Mouse (Mus musculus): ENCODE measurements around the gene Gfi1b. TPM values are rescaled to one million over a fixed set of nuclear protein-coding genes. Genes with fewer than 3 reads are reported as not detected.

The Gfi1b gene
- polyA plus RNA-seq, 1 experiment: 0.76 TPM

DNA sequence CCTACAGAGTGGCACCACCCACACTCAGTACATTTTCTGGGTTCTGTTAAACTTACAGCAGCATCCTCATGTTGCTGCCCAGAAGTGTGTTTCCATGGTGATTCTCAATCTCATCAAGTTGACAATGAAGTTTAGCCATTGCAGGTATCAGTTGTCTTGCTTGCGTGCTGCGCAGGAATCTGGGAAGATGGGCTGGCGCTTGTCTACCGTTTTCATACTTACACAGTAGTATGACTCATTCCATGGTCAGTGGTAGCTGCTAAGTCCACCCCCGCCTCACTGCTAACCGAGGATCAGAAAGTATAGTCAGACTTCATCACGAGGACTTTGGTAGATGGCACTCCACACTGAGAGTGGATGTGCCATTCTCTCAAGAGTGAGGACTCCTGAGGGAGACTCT lies 31.6 kb upstream of the Gfi1b start:
- Histone ChIP-seq H3K27me3 (ENCODE audit: control insufficient read depth, insufficient read depth, low read length, poor library complexity, severe bottlenecking) (no peaks in the 10 kb centered on the region), H3K4me1 (ENCODE audit: control insufficient read depth, insufficient read depth, low read length) (no peaks in the 10 kb centered on the region), H3K27ac (ENCODE audit: insufficient read depth, low read length) (no peak overlapping the region), H3K9ac (ENCODE audit: low read depth, poor library complexity, severe bottlenecking) (no peak overlapping the region), H3K9me3 (replicated peaks; ENCODE audit: control insufficient read depth, insufficient read depth, low read length, poor library complexity, severe bottlenecking) (no peaks in the 10 kb centered on the region), H3K4me3 (ENCODE audit: low read depth, low read length) (no peak overlapping the region), H3K36me3 (ENCODE audit: control insufficient read depth, insufficient read depth, low read length, poor library complexity, severe bottlenecking) (no peaks in the 10 kb centered on the region)
- TF ChIP-seq POLR2A (IDR thresholded peaks at IDR 0.05; ENCODE audit: insufficient read depth, low read length) (no peak), EP300 (IDR thresholded peaks at IDR 0.05; ENCODE audit: insufficient read depth, low read depth, low read length) (no peak), CTCF (IDR thresholded peaks at IDR 0.05; ENCODE audit: low read depth, low read length) (no peak)

DNA sequence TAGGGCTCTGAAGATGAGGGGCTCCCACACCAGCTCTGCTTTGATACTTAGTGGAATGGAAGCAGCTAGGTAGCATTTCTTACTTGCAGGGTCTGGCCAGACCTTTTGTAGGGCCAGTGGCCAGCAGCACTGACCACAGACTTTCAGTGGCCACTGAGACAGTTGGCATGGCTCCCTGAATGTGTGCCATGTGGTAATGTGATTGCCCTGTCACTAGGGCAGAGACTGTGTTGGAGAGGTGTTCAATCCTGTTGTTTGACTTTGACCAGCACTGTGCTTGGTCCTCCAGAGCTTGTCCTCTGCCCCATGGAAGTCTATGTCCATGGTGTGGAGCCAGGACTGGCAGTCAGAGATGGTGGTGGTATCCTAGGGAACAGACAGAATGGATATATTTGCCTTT lies 28.7 kb upstream of the Gfi1b start:
- H3K36me3 ChIP-seq (ENCODE audit: control insufficient read depth, insufficient read depth, low read length, poor library complexity, severe bottlenecking): no peaks in the 10 kb centered on the region
- H3K27me3 ChIP-seq (ENCODE audit: control insufficient read depth, insufficient read depth, low read length, poor library complexity, severe bottlenecking): no peaks in the 10 kb centered on the region
- H3K27ac ChIP-seq (ENCODE audit: insufficient read depth, low read length): no peak overlapping the region
- H3K4me3 ChIP-seq (ENCODE audit: low read depth, low read length): no peak overlapping the region
- no peak for TF ChIP-seq POLR2A (IDR thresholded peaks at IDR 0.05; ENCODE audit: insufficient read depth, low read length)
- no peak for TF ChIP-seq EP300 (IDR thresholded peaks at IDR 0.05; ENCODE audit: insufficient read depth, low read depth, low read length)
- TF ChIP-seq CTCF (IDR thresholded peaks at IDR 0.05; ENCODE audit: low read depth, low read length): no peak
- no peaks in the 10 kb centered on the region for H3K4me1 ChIP-seq (ENCODE audit: control insufficient read depth, insufficient read depth, low read length)
- no peak overlapping the region for H3K9ac ChIP-seq (ENCODE audit: low read depth, poor library complexity, severe bottlenecking)
- H3K9me3 ChIP-seq (replicated peaks; ENCODE audit: control insufficient read depth, insufficient read depth, low read length, poor library complexity, severe bottlenecking): no peaks in the 10 kb centered on the region

DNA sequence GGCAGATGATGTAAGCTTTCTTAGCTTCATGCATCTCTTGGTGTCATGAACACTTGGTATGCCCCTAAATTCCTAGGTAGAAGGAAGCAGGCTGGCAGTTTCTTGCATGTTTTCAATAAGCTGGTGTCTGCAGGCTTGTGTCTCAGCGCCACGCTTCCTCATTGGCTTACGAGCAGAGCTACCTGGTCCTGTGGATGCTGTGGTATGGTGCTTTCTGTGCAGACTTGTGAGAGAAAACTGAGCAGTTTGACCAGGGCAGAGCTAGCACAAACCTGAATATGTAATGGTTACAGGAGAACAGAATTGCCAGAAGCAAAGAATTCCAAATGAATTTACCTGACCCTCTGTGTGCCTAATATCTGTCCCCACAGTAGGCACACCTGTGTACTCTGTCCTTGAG lies 21.3 kb upstream of the Gfi1b start:
- Histone ChIP-seq H3K9me3 (replicated peaks; ENCODE audit: control insufficient read depth, insufficient read depth, low read length, poor library complexity, severe bottlenecking) (no peaks in the 10 kb centered on the region), H3K27ac (ENCODE audit: insufficient read depth, low read length) (no peak overlapping the region), H3K36me3 (ENCODE audit: control insufficient read depth, insufficient read depth, low read length, poor library complexity, severe bottlenecking) (no peaks in the 10 kb centered on the region), H3K9ac (ENCODE audit: low read depth, poor library complexity, severe bottlenecking) (no peak overlapping the region), H3K27me3 (ENCODE audit: control insufficient read depth, insufficient read depth, low read length, poor library complexity, severe bottlenecking) (no peaks in the 10 kb centered on the region), H3K4me3 (ENCODE audit: low read depth, low read length) (no peak overlapping the region), H3K4me1 (ENCODE audit: control insufficient read depth, insufficient read depth, low read length) (no peaks in the 10 kb centered on the region)
- no peak for TF ChIP-seq CTCF (IDR thresholded peaks at IDR 0.05; ENCODE audit: low read depth, low read length)
- TF ChIP-seq POLR2A (IDR thresholded peaks at IDR 0.05; ENCODE audit: insufficient read depth, low read length): no peak
- TF ChIP-seq EP300 (IDR thresholded peaks at IDR 0.05; ENCODE audit: insufficient read depth, low read depth, low read length): no peak

- TF ChIP-seq POLR2A (IDR thresholded peaks at IDR 0.05; ENCODE audit: insufficient read depth, low read length) (no peak), CTCF (IDR thresholded peaks at IDR 0.05; ENCODE audit: low read depth, low read length) (no peak), EP300 (IDR thresholded peaks at IDR 0.05; ENCODE audit: insufficient read depth, low read depth, low read length) (no peak)
- peak overlapping the region; percentile 71 for H3K4me3 ChIP-seq (ENCODE audit: low read depth, low read length)
- no peaks in the 10 kb centered on the region for H3K27me3 ChIP-seq (ENCODE audit: control insufficient read depth, insufficient read depth, low read length, poor library complexity, severe bottlenecking)
Observed at GRCm38 (mm10) chr2:28641435-28641941, 19.7 kb upstream of the Gfi1b start.

DNA sequence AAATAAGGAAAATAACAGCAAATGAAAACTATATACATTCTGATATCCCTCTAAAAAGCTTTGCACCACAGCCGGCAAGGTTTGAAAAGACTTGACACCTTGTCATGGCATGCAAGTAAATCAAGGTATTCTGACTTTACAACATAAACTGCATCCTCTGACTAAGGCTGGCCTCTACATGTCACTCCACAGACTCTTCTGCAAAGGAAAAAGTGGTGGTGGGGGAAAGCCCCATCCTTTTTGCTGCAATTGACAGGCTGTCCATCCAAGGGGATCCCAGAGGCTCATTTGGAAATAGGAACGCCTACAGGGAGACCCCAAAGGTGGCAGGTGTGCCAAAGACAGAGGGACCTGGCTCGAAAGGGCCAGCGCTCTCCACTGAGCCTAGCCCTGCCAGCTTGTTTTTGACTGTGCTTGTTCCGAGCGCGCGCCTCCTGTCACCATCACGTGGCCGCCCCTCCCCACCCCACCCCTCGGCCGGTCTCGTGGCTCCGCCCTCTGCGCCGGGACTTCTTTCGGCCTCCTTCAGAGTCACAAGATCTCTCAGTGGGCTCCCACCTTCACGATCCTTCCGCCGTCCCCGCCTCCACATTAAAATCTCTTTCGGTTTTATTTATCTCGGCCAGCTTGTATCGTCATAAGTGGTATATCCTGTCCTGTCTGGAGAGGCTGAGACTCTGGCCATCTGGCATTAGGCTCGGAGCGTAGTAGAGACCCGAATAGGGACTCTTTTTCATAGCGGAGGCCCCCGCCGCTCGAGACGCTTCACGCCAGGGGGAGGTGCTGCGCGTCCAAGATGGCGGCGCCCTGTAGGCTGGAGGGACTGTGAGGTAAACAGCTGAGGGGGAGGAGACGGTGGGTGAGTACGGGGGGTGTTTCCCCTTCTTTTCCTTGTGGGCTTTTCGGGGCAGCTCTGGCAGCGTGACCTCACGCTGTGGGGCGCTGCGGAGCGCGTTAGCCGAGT lies 19.0 kb upstream of the Gfi1b start, which contains the start of gene Tsc1:
TSS of gene Tsc1 (plus strand) at position 768 of the 964 bp plus-strand sequence.
- TF ChIP-seq CTCF (IDR thresholded peaks at IDR 0.05; ENCODE audit: low read depth, low read length): no peak
- TF ChIP-seq EP300 (IDR thresholded peaks at IDR 0.05; ENCODE audit: insufficient read depth, low read depth, low read length): peak; percentile 55; the same call in 1 of the 2 replicates
- peak; percentile 58 for TF ChIP-seq POLR2A (IDR thresholded peaks at IDR 0.05; ENCODE audit: insufficient read depth, low read length)
- peak within 1 kb of the TSS; percentile 71 for H3K4me3 ChIP-seq (ENCODE audit: low read depth, low read length)
- no peaks in the 10 kb centered on the region for H3K36me3 ChIP-seq (ENCODE audit: control insufficient read depth, insufficient read depth, low read length, poor library complexity, severe bottlenecking)
- H3K4me1 ChIP-seq (ENCODE audit: control insufficient read depth, insufficient read depth, low read length): no peaks in the 10 kb centered on the region
- peak within 1 kb of the TSS; percentile 58; the same call in 1 of the 2 replicates for H3K27ac ChIP-seq (ENCODE audit: insufficient read depth, low read length)
- no peaks in the 10 kb centered on the region for H3K9me3 ChIP-seq (replicated peaks; ENCODE audit: control insufficient read depth, insufficient read depth, low read length, poor library complexity, severe bottlenecking)
- no peaks in the 10 kb centered on the region for H3K27me3 ChIP-seq (ENCODE audit: control insufficient read depth, insufficient read depth, low read length, poor library complexity, severe bottlenecking)
- H3K9ac ChIP-seq (ENCODE audit: low read depth, poor library complexity, severe bottlenecking): peak within 1 kb of the TSS; percentile 92

More at GRCm38 (mm10) chr2:28641435-28641941, 19.7 kb upstream of the Gfi1b start:
- Histone ChIP-seq H3K36me3 (ENCODE audit: control insufficient read depth, insufficient read depth, low read length, poor library complexity, severe bottlenecking) (no peaks in the 10 kb centered on the region), H3K4me1 (ENCODE audit: control insufficient read depth, insufficient read depth, low read length) (no peaks in the 10 kb centered on the region), H3K27ac (ENCODE audit: insufficient read depth, low read length) (no peak overlapping the region), H3K9ac (ENCODE audit: low read depth, poor library complexity, severe bottlenecking) (peak overlapping the region; percentile 92), H3K9me3 (replicated peaks; ENCODE audit: control insufficient read depth, insufficient read depth, low read length, poor library complexity, severe bottlenecking) (no peaks in the 10 kb centered on the region)

GRCm38 (mm10) chr2:28639794-28640193 lies 18.0 kb upstream of the Gfi1b start:
- Histone ChIP-seq H3K9ac (ENCODE audit: low read depth, poor library complexity, severe bottlenecking) (no peak overlapping the region), H3K9me3 (replicated peaks; ENCODE audit: control insufficient read depth, insufficient read depth, low read length, poor library complexity, severe bottlenecking) (no peaks in the 10 kb centered on the region), H3K36me3 (ENCODE audit: control insufficient read depth, insufficient read depth, low read length, poor library complexity, severe bottlenecking) (no peaks in the 10 kb centered on the region), H3K27me3 (ENCODE audit: control insufficient read depth, insufficient read depth, low read length, poor library complexity, severe bottlenecking) (no peaks in the 10 kb centered on the region), H3K4me1 (ENCODE audit: control insufficient read depth, insufficient read depth, low read length) (no peaks in the 10 kb centered on the region), H3K27ac (ENCODE audit: insufficient read depth, low read length) (no peak overlapping the region; the same call in 1 of the 2 replicates), H3K4me3 (ENCODE audit: low read depth, low read length) (no peak overlapping the region)
- TF ChIP-seq CTCF (IDR thresholded peaks at IDR 0.05; ENCODE audit: low read depth, low read length) (peak; percentile 78), EP300 (IDR thresholded peaks at IDR 0.05; ENCODE audit: insufficient read depth, low read depth, low read length) (no peak)

Measured in ES-Bruce4 (cell line).